Mouse (Mus musculus) gastrocnemius, adult 2 months (tissue): ENCODE data around the gene Myh2. TPM values are rescaled to one million over a fixed set of nuclear protein-coding genes. Genes with fewer than 3 reads are reported as not detected.

Experiments
- DNase-seq: peaks from one replicate; pipeline ENCODE4 v3.0.0; 2022
- H3K27ac ChIP-seq: fragments of 200-600 bp; 2 replicates; pipeline ENCODE4 v1.8.1; 2022; ENCODE audit warnings: mild to moderate bottlenecking
- H3K4me3 ChIP-seq: fragments of 200-600 bp; 2 replicates; pipeline ENCODE4 v1.8.1; 2022; ENCODE audit warnings: mild to moderate bottlenecking, moderate library complexity
- CTCF ChIP-seq: fragments of 200-600 bp; IDR thresholded peaks from 2 replicates; pipeline ENCODE4 v1.8.1; 2022; ENCODE audit warnings: antibody characterized with exemption, mild to moderate bottlenecking, moderate library complexity
- intact Hi-C: fragments of 180-260 bp; cut with DNase I; formaldehyde crosslinking; loops from one replicate; pipeline ENCODE4 v1.15.1; 2025
- total RNA-seq, 2 experiments: library from RNA; stranded (reverse); gene quantifications; 2 replicates each; pipeline ENCODE4 v1.2.3; 2021

The Myh2 gene
- total RNA-seq, 2 experiments from 2014 or later, result 1,238 to 3,712 TPM

- no peak overlapping the region for H3K27ac ChIP-seq
- TF ChIP-seq CTCF, result no peak
- intact Hi-C loops, result no loop called here
- DNase-seq, result no peak
- no peak overlapping the region for H3K4me3 ChIP-seq
Measured at GRCm38 (mm10) chr11:67155650-67156049, 15.2 kb upstream of the Myh2 start.

GRCm38 (mm10) chr11:67160131-67160530 lies 10.7 kb upstream of the Myh2 start:
- intact Hi-C loops, result no loop called here
- Histone ChIP-seq H3K4me3 (no peak overlapping the region), H3K27ac (no peak overlapping the region)
- no peak for TF ChIP-seq CTCF
- DNase-seq, result no peak

GRCm38 (mm10) chr11:67163701-67164100 lies 7.1 kb upstream of the Myh2 start:
- Histone ChIP-seq H3K27ac (peak overlapping the region; percentile 67), H3K4me3 (no peak overlapping the region)
- no peak for TF ChIP-seq CTCF
- peak; percentile 40 for DNase-seq
- intact Hi-C loops, result no loop called here

- no peak overlapping the region for H3K27ac ChIP-seq
- DNase-seq, result no peak
- H3K4me3 ChIP-seq, result no peak overlapping the region
- TF ChIP-seq CTCF, result no peak
- intact Hi-C loops, result no loop called here
Measured at GRCm38 (mm10) chr11:67164851-67165250, 6.0 kb upstream of the Myh2 start.

GRCm38 (mm10) chr11:67169301-67169700 lies 1.5 kb upstream of the Myh2 start:
- TF ChIP-seq CTCF, result no peak
- intact Hi-C loops, result no loop called here
- DNase-seq, result no peak

GRCm38 (mm10) chr11:67172439-67172838 lies 1.6 kb downstream of the Myh2 start:
- intact Hi-C loops, result no loop called here
- peak overlapping the region; percentile 59 for H3K4me3 ChIP-seq
- H3K27ac ChIP-seq, result peak overlapping the region; percentile 76
- TF ChIP-seq CTCF, result no peak
- no peak for DNase-seq

More at GRCm38 (mm10) chr11:67169301-67169700, 1.5 kb upstream of the Myh2 start:
- peak overlapping the region; percentile 35; the same call in 1 of the 2 replicates for H3K27ac ChIP-seq
- no peak overlapping the region for H3K4me3 ChIP-seq

GRCm38 (mm10) chr11:67176376-67176775 lies 5.5 kb downstream of the Myh2 start:
- Histone ChIP-seq H3K4me3 (no peak overlapping the region), H3K27ac (no peak overlapping the region)
- no peak for TF ChIP-seq CTCF
- no peak for DNase-seq
- intact Hi-C loops, result no loop called here

GRCm38 (mm10) chr11:67190316-67190715 lies 19.5 kb downstream of the Myh2 start:
- Histone ChIP-seq H3K4me3 (no peak overlapping the region), H3K27ac (no peak overlapping the region)
- DNase-seq, result no peak
- intact Hi-C loops, result no loop called here
- TF ChIP-seq CTCF, result no peak

- intact Hi-C loops, result no loop called here
- no peak for DNase-seq
- no peak overlapping the region for H3K4me3 ChIP-seq
- TF ChIP-seq CTCF, result no peak
- H3K27ac ChIP-seq, result no peak overlapping the region
Measured at GRCm38 (mm10) chr11:67190814-67191213, 20.0 kb downstream of the Myh2 start.

GRCm38 (mm10) chr11:67191496-67191895 lies 20.7 kb downstream of the Myh2 start:
- H3K27ac ChIP-seq, result no peak overlapping the region
- DNase-seq, result no peak
- no peak overlapping the region for H3K4me3 ChIP-seq
- intact Hi-C loops, result no loop called here
- TF ChIP-seq CTCF, result no peak

- no peak overlapping the region for H3K4me3 ChIP-seq
- peak overlapping the region; percentile 61 for H3K27ac ChIP-seq
- DNase-seq, result no peak
- no peak for TF ChIP-seq CTCF
- intact Hi-C loops, result no loop called here
Measured at GRCm38 (mm10) chr11:67199321-67199720, 28.5 kb downstream of the Myh2 start.

GRCm38 (mm10) chr11:67199752-67200151 lies 28.9 kb downstream of the Myh2 start, which contains the start of gene Myh1:
Gene Myh1, plus strand, starts transcription at chr11:67200052.
- peak within 1 kb of the TSS; percentile 73 for H3K27ac ChIP-seq
- no peak for DNase-seq
- no peak for TF ChIP-seq CTCF
- intact Hi-C loops, result loop anchor here (5.0 kb wide), 1 partner anchor 52 kb away; no protein-coding TSS in a partner anchor
- H3K4me3 ChIP-seq, result peak within 1 kb of the TSS; percentile 59

- H3K27ac ChIP-seq, result peak overlapping the region; percentile 76
- intact Hi-C loops, result loop anchor here (5.0 kb wide), 1 partner anchor 57 kb away; no protein-coding TSS in a partner anchor
- DNase-seq, result peak; percentile 68
- TF ChIP-seq CTCF, result no peak
- H3K4me3 ChIP-seq, result peak overlapping the region; percentile 19; the same call in 1 of the 2 replicates
Measured at GRCm38 (mm10) chr11:67204766-67205165, 33.9 kb downstream of the Myh2 start.

GRCm38 (mm10) chr11:67221803-67222202 lies 51.0 kb downstream of the Myh2 start:
- Histone ChIP-seq H3K27ac (no peak overlapping the region), H3K4me3 (no peak overlapping the region)
- no peak for TF ChIP-seq CTCF
- intact Hi-C loops, result no loop called here
- DNase-seq, result no peak
